Mouse (Mus musculus) midbrain, postnatal 0 days (tissue): ENCODE data around the gene Rbl2. TPM values are rescaled to one million over a fixed set of nuclear protein-coding genes. Genes with fewer than 3 reads are reported as not detected.

ENCODE experiments used
- ATAC-seq: fragments of 200-750 bp; cut with Nextera tagmentation; 2 replicates; pipeline ENCODE4 v1.8.0; 2017; ENCODE audit warnings: moderate number of reproducible peaks, mild to moderate bottlenecking, moderate TSS enrichment, moderate library complexity; ENCODE audit not compliant: low FRiP score
- DNase-seq: peaks from one replicate; pipeline ENCODE4 v3.0.0-alpha.2; 2015; ENCODE audit warnings: low spot score
- H3K27ac ChIP-seq: fragments of 300-500 bp; sonication (generic); 2 replicates; pipeline ENCODE4 v1.5.1; 2014; ENCODE audit warnings: low read depth, mild to moderate bottlenecking, low read length, mixed read lengths
- H3K27me3 ChIP-seq: fragments of 300-500 bp; sonication (generic); 2 replicates; pipeline ENCODE4 v1.6.1; 2014; ENCODE audit warnings: low read length, control low read depth, mixed read lengths; ENCODE audit not compliant: insufficient read depth
- H3K36me3 ChIP-seq: fragments of 300-500 bp; sonication (generic); 2 replicates; pipeline ENCODE4 v1.6.1; 2014; ENCODE audit warnings: low read length, control low read depth, mixed read lengths; ENCODE audit not compliant: insufficient read depth
- H3K4me1 ChIP-seq: fragments of 300-500 bp; sonication (generic); 2 replicates; pipeline ENCODE4 v1.6.1; 2014; ENCODE audit warnings: mild to moderate bottlenecking, control low read depth, antibody characterized with exemption, low read length, mixed read lengths; ENCODE audit not compliant: insufficient read depth
- H3K4me2 ChIP-seq: fragments of 300-500 bp; sonication (generic); 2 replicates; pipeline ENCODE4 v1.6.1; 2014; ENCODE audit warnings: low read depth, mild to moderate bottlenecking, low read length, mixed read lengths; ENCODE audit not compliant: poor library complexity, severe bottlenecking
- H3K4me3 ChIP-seq: fragments of 300-500 bp; sonication (generic); 2 replicates; pipeline ENCODE4 v1.5.1; 2014; ENCODE audit warnings: low read depth, mild to moderate bottlenecking, low read length, moderate library complexity
- H3K9ac ChIP-seq: fragments of 300-500 bp; sonication (generic); replicated peaks from 2 replicates; pipeline ENCODE4 v1.6.1; 2014; ENCODE audit warnings: mild to moderate bottlenecking, low read length, moderate library complexity, mixed read lengths; ENCODE audit not compliant: poor library complexity, severe bottlenecking
- H3K9me3 ChIP-seq: fragments of 300-500 bp; sonication (generic); 2 replicates; pipeline ENCODE4 v1.6.1; 2016; ENCODE audit warnings: low read length, control low read depth
- CTCF ChIP-seq: IDR thresholded peaks from 2 replicates; pipeline ENCODE4 v1.5.1; 2016; ENCODE audit warnings: antibody characterized with exemption, mild to moderate bottlenecking
- WGBS: fragments of 180-500 bp; shearing (Covaris S2); extraction: QIAGEN DNeasy Blood & Tissue Kit; methylation state at CpG from one replicate; pipeline ENCODE4 v1.1.7; 2014; 5-methylcytosine and 5-hydroxymethylcytosine counted together
- polyA plus RNA-seq: library from polyadenylated mRNA; unstranded; fragments of >200 nt; fragmentation: Nextera tagmentation; extraction: Ambion mirVana; gene quantifications from 2 replicates; pipeline ENCODE4 v1.2.1, GENCODE M21; 2015
- total RNA-seq: library from RNA; depleted of rRNA; stranded (reverse); fragments of >200 nt; gene quantifications from 2 replicates; pipeline ENCODE4 v1.2.3, GENCODE M21; 2014

Rbl2 gene
- total and polyA plus RNA-seq, 2 experiments from 2014 or later: 17.1 to 33.6 TPM

DNA sequence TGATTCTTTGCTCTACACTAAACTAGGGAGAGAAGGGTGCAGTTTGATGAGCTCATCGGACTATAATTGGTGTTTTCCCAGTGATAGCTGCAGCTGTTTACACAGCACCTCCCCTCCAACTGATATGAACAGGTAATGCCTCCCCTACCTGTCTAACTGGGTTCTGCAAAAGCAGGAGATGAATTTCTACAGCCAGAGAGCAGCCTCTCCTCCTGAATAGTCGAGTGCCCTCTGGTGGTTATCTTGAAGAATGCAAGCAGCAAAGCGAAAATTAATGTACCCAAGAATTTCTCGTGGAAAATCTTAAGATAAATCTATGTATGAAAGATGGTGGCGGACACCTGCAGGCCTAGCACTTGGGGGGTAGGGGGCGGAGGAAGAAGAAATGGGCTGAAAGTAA lies 77.9 kb downstream of the Rbl2 start:
- Histone ChIP-seq H3K4me3 (no peak overlapping the region), H3K36me3 (no peaks in the 10 kb centered on the region), H3K9me3 (no peaks in the 10 kb centered on the region), H3K27me3 (no peaks in the 10 kb centered on the region), H3K9ac (no peak overlapping the region), H3K27ac (no peak overlapping the region), H3K4me1 (no peaks in the 10 kb centered on the region), H3K4me2 (no peak overlapping the region)
- 7% methylated on average over 6 of the region's 6 CpGs for WGBS
- DNase-seq (peak; percentile 78), ATAC-seq (peak; percentile 71)
- TF ChIP-seq CTCF: peak; percentile 98

DNA sequence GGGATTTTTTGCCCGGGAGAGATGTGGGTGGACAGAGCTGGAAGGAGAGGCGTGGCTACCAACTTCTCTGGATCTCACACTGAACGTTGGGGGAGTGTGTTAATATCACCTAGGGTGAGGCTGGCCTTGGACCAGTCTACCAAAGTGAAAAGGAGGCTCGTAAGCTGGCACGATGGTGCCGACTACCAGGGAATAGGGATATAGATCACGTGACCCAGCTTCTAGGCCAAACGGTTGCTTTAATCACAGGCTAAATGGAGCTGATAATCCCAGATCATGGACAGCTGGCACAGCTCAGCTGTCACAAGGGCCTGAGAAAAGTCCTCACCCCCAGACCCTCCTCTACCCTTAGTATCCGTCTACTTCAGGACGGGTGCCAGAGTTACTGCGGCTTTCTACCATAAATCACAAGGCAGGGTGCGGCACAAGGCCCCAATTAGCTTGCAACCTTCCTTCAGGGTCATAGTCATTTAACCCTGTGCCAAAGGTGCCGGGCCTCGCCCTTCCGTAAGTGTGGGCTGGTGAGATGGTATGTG lies 78.9 kb downstream of the Rbl2 start:
- no peaks in the 10 kb centered on the region for H3K9me3 ChIP-seq
- no peaks in the 10 kb centered on the region for H3K36me3 ChIP-seq
- H3K4me1 ChIP-seq: no peaks in the 10 kb centered on the region
- no peak overlapping the region for H3K27ac ChIP-seq
- ATAC-seq (no peak), DNase-seq (peak; percentile 28)
- no peaks in the 10 kb centered on the region for H3K27me3 ChIP-seq
- 83% methylated on average over 15 of the region's 15 CpGs for WGBS
- no peak for TF ChIP-seq CTCF
- H3K4me3 ChIP-seq: no peak overlapping the region
- no peak overlapping the region for H3K9ac ChIP-seq
- no peak overlapping the region for H3K4me2 ChIP-seq

DNA sequence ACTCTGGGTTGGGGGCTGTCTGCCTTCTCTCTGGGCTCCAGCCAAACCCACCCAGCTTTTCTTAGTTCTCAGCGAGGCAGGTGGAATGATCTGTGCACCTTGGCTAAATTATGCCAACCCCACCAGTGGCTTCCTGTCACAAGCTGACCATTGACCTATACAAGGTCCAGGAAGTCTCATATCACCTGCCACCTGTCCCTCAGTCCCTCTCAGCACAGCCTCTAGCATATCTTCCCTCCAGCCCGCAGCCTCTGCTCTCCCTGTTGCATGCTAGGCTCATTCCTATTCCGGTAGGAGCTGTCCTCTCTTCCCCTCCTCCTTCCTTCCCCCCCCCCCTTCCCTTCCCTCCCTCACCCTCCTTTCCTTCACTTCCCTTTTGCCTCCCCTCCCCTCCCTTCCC lies 79.4 kb downstream of the Rbl2 start:
- TF ChIP-seq CTCF: no peak
- no peaks in the 10 kb centered on the region for H3K27me3 ChIP-seq
- no peaks in the 10 kb centered on the region for H3K4me1 ChIP-seq
- 67% methylated on average over 3 of the region's 3 CpGs for WGBS
- DNase-seq (no peak), ATAC-seq (no peak)
- no peak overlapping the region for H3K4me2 ChIP-seq
- no peak overlapping the region for H3K27ac ChIP-seq
- H3K9ac ChIP-seq: no peak overlapping the region
- no peaks in the 10 kb centered on the region for H3K36me3 ChIP-seq
- no peaks in the 10 kb centered on the region for H3K9me3 ChIP-seq
- H3K4me3 ChIP-seq: no peak overlapping the region

DNA sequence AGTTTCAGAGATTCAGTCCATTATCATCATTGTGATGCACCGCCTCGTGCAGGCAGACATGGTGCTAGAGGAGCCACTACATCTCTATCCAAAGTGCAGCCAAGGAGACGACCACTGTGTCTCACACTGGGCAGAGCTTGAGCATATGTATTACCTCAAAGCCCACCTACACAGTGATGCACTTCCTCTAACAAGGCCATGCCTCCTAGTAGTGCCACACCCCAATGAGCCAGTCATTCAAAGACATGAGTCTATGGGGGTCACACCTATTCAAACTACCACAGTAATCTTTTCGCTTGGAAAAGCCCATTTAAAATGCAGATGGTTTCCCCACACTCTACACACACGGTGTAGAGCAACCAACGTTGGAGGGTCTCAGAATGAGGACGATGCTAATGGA lies 81.7 kb downstream of the Rbl2 start:
- ATAC-seq: no peak
- Histone ChIP-seq H3K27me3 (no peaks in the 10 kb centered on the region), H3K36me3 (no peaks in the 10 kb centered on the region), H3K4me3 (no peak overlapping the region), H3K4me2 (no peak overlapping the region), H3K9ac (no peak overlapping the region), H3K9me3 (no peaks in the 10 kb centered on the region), H3K4me1 (no peaks in the 10 kb centered on the region), H3K27ac (no peak overlapping the region)
- no peak for DNase-seq
- no peak for TF ChIP-seq CTCF
- WGBS: 90% methylated on average over 7 of the region's 7 CpGs

DNA sequence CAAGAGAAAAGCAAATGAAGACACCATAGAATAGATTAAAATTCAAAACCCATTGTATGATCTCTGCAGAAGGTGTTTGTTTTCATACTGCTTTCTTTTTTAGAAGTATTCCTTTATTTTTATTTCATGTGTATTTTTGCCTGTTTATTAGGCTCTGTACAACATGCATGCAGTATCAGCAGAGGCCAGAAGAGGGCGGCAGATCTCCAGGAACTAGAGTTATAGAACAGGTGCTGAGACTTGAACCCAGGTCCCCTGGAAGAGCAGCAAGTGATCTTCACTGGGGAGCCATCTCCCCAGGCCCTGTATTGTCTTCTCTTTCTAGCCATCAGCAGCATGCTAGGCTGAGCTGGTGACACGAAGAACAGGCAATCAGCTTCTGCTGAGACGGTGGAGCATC lies 84.0 kb downstream of the Rbl2 start:
- Histone ChIP-seq H3K9ac (no peak overlapping the region), H3K36me3 (no peaks in the 10 kb centered on the region), H3K27me3 (no peaks in the 10 kb centered on the region), H3K4me1 (no peaks in the 10 kb centered on the region), H3K4me2 (no peak overlapping the region), H3K9me3 (no peaks in the 10 kb centered on the region), H3K4me3 (no peak overlapping the region), H3K27ac (no peak overlapping the region)
- WGBS: 83% methylated on average over 3 of the region's 3 CpGs
- peak; percentile 41 for TF ChIP-seq CTCF
- DNase-seq: no peak
- ATAC-seq: no peak

DNA sequence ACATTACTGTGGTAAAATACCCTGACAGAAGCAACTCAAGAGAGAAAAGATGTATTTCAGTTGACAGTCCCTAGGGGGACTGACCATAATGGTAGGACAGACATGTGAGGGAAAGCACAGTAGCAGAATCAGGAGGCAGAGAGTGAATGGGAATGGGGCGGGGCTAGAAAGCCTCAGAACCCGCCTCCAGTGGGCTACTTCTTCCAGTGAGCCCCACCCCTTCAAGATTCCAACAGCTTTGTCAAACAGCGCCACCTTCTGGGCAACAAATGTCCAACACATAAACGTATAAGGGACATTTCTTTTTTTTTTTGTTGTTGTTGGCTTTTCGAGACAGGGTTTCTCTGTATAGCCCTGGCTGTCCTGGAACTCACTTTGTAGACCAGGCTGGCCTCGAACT lies 84.7 kb downstream of the Rbl2 start:
- DNase-seq (peak; percentile 5), ATAC-seq (no peak)

More for the DNA sequence above, 84.7 kb downstream of the Rbl2 start:
- no peaks in the 10 kb centered on the region for H3K36me3 ChIP-seq
- H3K4me2 ChIP-seq: no peak overlapping the region
- no peak overlapping the region for H3K9ac ChIP-seq
- H3K9me3 ChIP-seq: no peaks in the 10 kb centered on the region
- no peaks in the 10 kb centered on the region; the same call in 1 of the 2 replicates for H3K4me1 ChIP-seq
- H3K4me3 ChIP-seq: no peak overlapping the region
- no peak overlapping the region for H3K27ac ChIP-seq
- H3K27me3 ChIP-seq: no peaks in the 10 kb centered on the region
- WGBS: 51% methylated on average over 6 of the region's 6 CpGs
- peak; percentile 49 for TF ChIP-seq CTCF
